Mouse (Mus musculus): ENCODE results near the gene Tgif1.

Tgif1 gene

DNA sequence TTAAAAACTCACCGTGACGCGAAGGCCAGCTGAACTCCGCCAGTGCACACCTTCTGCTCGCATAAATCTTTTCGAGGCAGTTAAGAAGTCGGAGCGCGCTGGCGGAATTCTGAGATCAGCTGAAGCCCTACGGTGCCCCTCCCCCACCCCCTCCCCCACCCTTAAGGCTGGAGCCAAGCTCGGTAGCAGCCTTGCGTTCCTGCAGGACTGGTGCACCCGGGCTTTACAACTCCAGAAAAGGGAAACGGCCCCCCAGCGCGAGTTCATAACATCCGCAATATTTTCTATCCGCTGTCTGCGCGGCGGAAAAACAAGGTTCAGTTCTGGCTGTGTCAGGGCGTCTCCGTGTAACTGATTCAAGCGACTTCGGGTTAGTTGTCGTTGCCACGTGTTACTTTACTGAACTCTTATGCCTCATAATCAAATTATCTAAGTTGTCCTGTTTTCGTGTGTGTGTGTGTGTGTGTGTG is at the start of gene Tgif1:
Gene Tgif1 (minus strand): TSS at position 111 of the 470 bp plus-strand sequence.
- peak; percentile 86 for DNase-seq (ENCODE audit: low read depth, low spot score)

DNA sequence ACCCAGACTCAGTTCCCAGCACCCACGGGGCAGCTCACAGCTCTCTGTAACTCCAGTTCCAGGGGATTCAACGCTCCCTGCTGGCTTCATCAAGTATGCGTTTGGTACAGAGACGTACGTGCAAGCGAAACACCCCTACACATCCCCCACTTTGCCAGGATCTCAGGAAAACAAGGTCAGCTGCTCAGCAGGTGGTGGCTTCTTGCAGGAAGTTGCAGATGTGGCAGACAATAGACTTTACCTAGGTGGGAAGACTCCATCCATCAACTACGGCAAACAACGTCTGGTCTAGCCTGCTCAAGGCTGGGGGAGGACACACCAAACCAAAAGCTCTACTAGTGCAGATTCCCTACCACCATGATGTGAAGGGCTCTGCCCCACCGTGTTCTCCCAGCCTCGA is 47.3 kb upstream of the Tgif1 start:
- DNase-seq (ENCODE audit: low read depth, low spot score) = peak; percentile 97

DNA sequence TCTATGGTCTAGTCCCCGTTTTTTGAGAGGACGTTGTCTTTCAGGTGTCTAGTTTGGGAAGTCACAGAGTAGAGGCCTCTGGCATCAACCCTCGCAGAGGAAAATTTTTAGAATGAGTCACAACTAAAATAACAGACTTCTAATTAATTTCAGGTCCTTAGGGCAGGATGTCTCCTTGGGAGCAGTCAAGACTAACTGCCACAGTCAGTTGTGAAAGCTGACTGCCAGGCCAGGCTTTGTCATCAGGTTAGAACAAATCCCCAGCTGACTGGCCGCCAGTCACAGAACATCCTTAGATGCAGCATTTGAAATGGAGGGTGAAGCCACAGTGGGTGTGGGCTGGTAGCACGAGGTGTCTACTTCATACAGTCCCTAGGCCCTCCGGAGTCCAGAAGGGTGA is 46.3 kb upstream of the Tgif1 start:
- DNase-seq (ENCODE audit: low read depth, low spot score) = no peak

DNA sequence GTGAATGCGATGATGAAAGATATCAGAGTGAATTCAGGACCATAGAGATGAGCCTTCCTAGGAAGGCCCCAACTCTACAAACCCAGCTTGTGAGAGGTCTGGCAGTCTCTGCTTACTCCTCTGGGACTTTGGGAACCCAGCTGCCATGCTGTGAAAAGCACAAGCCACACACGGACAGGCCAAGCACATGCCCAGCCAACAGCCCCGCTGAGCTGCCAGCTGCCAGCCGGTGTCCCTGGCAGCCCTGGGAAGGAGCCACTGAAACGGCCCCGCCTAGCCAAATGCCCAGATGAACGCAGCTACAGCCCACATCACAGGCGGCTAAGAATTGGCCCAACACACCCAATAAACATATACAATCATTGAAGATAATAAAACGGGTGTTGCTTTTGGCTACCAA is 41.5 kb upstream of the Tgif1 start:
- no peak for DNase-seq (ENCODE audit: low read depth, low spot score)

DNA sequence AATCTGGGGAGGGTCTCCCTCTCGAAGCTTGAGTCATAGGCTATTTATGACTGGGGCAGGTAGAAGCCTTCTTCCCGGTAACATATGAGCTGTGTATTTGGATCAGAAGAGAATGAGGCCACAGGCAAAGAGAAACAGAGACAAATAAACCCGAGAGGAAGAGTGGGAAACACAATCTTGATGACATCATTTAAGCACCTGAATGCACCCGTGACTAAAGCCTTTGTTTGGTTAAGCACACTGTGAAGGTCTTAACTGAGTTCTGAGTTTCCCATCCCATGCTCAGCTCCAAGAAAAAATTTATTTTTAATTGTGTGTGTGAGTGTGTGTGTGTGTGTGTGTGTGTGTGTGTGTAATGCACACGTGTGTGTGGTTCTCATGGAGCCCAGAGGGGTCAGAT is 39.8 kb upstream of the Tgif1 start:
- DNase-seq (ENCODE audit: low read depth, low spot score) = no peak

DNA sequence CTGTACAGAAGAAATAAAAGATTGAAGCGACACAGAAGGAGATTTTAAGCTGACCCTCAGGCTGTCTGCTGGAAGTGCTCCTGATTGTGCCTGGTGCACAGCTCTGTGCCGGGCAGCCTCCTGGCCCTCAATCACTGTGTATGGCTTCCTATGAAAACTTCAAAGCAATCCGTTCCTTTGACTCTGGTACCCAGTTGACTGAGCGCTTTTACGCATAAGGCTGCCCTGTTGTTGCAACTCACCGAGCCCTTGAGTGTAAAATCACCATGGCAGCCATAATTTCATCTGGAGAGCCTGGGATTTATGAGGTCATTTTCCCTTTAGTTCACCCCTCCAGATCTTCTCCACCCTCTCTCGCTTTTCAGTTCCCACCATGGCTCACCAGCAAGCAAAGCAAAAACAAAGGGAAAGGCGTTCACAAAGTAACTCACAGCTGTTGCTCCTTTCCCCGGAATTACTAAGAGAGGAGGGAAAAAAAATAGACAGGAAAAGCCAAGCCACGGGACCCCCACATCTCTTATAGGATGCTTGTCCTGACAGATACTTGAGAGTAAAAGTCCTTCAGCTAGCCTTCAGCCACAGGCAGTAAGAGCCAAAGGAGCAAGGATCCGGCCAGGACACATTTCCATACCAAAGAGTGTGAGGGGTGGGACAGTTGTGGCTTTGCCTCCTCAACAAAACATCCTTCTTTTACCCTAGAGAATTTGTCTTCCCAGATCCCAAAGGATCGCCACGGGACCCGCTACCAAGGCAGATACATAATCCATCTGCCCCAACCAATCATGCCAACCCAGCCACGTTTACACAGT is 39.1 kb upstream of the Tgif1 start:
- peak; percentile 79 for DNase-seq (ENCODE audit: low read depth, low spot score)

DNA sequence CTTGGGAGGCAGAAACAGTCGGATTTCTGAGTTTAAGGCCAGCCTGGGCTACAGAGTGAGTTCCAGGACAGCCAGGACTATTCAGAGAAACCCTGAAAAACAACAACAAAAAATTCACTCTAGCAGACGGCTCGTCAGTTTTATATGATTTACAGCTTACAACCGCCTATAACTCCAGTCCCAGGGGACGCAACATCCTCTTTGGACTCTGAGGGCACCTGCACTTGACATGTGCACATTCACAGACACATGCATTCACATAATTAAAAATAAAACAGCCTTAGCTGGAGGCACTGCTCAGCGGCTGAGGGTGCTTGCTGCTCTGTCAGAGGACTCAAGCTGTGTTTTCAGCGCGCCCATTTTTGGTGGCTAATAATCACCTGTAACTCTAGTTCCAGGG is 37.2 kb upstream of the Tgif1 start:
- no peak for DNase-seq (ENCODE audit: low read depth, low spot score)

DNA sequence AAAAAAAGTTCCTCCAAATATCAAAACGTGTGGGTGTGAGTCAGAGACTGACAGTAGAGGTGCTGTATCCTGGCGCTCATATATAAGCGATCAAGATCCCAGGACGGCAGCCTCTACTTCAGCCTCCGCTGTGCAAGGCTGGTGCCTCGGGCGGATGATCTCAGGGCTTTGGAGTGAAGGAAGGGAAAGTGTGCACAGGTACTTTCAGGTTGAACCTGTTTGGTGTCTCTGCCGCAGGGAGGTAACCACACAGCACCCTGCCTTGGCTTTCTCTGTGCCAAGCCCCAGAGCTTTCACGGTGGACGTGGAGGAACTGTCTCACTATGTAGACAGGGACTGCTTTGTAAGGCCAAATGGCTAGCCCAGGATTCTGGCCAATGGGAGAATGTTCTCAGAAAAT is 35.3 kb upstream of the Tgif1 start:
- DNase-seq (ENCODE audit: low read depth, low spot score) = no peak

DNA sequence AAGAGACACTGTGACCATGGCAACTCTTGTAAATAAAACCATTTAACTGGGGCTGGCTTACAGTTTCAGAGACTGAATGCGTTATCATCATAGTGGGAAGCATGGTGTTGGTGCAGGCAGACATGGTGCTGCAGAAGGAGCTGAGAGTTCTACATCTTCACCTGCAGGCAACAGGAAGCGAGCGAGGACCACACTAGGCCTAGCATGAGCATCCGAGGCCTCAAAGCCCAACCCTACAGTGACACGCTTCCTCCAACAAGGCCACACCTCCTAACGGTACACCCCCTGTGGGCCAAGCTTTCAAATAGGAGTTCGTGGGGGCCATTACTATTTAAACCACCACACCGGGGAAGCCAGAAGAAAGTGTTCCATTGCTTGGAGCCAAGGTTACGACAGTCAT is 34.5 kb upstream of the Tgif1 start:
- DNase-seq (ENCODE audit: low read depth, low spot score) = no peak

DNA sequence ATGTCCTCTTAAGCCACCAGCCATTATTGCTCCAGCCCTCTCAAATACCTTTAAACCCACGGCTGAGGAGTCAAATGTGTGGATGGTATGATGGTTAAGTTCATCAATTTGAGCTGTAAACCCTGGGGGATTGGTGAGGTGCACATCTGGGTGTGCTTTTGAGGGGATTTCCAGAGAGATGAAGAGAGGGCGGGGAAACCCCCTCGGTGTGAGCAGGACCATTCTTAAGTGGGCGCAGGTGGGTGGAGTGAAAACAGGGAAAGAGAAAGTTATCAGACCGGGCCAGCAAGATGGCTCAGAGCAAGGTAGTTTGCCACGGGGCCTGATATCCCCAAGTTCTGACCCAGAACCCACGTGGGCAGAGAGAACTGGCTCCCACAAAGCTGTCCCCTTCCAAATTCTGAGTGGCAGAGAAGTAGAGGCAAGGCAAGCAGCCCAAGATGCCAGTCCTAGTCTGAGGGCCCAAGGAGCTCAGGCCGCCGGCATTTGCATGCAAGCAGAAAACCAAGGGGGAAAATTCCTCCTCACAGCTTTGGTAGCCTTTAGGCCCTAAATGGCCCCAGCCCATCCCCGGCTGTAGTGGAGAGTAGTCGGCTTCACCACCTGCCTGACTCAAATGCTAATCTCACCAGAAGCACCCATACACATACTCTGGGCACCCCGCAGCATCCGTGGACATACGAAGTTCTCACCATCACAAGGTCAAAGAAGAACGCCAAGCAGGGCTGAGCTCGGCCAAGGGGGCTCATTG is 33.5 kb upstream of the Tgif1 start:
- DNase-seq (ENCODE audit: low read depth, low spot score) = no peak

DNA sequence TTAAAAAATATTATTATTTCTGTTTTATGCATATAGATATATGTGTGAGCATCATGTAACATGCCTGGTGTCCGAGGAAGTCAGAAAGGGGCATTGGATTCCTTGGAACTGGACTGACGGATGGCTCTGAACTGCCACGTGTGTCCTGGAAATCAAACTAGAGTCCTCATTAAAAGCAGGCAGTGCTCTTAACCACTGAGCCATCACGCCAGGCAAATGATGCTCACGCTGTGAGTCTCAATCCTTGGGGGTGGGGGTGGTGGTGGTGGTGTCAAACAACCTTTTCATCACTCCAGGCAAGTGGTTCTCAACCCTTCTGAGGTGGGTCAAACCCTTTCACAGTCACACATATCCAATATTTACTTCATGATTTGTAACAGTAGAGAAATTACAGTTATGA is 32.5 kb upstream of the Tgif1 start:
- DNase-seq (ENCODE audit: low read depth, low spot score) = no peak

DNA sequence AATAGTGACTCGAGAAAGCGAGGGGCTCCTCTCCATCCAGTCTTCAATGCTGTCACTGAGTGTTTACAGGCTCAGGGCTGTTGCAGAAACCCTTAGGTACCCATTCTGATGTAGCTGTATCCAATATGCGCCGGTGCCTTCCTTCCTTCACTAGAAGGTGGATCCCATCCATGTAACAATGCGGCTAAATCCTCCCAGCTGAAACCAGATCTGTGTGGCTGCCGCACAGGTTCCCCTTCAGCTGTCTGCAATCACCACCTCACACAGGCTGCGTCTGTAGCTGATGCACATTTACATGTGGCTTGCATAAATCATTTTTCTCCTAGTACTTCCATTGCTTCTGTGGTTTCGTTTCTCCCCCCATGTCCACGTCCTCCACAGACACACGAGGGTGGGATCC is 28.6 kb upstream of the Tgif1 start:
- peak; percentile 70 for DNase-seq (ENCODE audit: low read depth, low spot score)

DNA sequence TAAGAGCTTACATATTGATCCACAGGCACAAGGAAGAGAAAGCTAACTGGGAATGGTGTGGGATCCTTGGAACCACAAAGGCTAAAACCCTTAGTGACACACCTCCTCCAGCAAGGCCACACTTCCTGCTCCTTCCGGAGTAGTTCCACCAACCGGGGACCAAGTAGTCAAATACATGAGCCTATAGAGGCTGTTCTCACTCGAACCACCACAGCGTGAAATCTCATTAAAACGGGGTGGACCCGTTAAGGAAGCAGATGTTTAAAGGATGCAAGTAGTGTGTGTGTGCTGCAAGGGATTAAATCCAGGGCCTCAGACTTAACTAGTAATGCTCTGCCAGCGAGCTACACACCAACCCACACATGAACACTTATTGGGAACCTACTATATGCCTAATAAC is 27.8 kb upstream of the Tgif1 start:
- DNase-seq (ENCODE audit: low read depth, low spot score) = peak; percentile 49

DNA sequence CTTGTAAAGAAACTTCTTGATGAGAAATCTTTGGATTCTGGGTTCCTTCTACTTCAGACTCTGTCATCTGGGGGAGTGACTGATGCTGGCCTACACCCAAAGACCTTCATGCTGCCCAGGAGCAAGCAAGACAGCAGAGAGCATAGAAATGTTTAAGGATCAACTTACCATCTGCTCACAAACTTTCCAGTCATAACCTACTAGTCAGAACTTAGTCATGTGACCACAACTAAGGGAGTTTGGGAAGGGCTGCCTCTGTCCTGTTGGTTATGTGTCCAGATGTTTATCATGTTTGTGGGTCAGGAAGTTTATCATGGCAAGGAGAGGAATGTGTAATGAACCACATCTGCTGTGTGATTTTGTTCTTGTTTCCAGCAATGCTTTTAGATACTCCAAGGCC is 24.9 kb upstream of the Tgif1 start:
- DNase-seq (ENCODE audit: low read depth, low spot score) = no peak

DNA sequence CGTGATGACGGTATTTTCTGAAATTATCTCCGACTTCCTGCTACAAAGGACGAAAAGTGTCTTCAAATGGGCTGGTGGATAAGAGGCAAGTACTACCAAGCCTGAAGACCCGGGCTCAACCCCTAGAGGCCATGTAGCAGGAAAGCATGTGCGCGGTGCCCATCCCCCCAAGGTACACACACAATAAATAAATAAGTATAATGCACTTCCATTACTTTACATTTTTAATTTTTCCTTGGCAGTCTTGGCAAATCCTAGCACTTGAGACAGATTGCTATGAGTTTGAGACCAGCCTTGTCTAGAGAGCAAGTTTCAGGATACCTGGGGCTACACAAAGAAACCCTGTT is 20.4 kb upstream of the Tgif1 start:
- peak; percentile 82 for DNase-seq (ENCODE audit: low read depth, low spot score)

DNA sequence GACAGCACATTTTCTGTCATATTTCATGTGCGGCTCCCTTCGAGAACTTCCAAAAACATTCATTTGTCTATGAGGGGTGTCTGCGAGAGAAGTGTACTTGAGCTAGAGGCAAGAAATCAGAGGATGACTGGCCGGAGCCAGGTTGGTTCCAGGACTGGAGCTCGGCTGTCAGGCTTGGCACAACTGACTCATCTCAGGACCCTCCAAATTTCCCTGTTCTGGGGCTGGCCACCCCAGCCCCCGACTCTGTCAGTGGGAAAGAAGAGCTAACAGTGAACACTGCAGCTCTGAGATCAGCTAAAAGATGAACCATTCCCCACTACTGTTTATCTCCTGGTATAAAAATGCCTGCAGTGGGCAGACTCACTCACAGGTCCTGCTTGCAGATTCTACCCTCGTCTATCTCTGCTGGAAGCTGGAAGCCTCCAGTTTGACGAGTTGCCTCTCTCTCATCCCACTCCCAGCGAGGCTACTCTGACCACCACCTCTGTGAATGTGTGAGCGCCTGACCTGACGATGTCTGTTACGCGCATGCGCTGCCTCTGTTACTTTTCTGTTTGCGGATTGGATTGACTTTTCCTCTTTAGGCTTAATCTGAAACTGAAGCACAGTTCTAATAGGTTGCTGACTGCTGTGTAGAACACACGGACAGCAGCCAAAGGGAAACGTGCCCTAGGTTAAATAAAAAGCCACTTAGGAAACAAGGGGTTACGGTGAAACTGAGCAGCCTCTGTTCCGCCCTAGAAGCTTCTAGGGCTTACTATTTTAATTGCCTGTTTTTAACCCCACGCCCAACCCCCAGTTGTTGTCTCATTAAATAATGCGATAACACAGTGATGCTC is 19.8 kb upstream of the Tgif1 start:
- DNase-seq (ENCODE audit: low read depth, low spot score) = peak; percentile 90

DNA sequence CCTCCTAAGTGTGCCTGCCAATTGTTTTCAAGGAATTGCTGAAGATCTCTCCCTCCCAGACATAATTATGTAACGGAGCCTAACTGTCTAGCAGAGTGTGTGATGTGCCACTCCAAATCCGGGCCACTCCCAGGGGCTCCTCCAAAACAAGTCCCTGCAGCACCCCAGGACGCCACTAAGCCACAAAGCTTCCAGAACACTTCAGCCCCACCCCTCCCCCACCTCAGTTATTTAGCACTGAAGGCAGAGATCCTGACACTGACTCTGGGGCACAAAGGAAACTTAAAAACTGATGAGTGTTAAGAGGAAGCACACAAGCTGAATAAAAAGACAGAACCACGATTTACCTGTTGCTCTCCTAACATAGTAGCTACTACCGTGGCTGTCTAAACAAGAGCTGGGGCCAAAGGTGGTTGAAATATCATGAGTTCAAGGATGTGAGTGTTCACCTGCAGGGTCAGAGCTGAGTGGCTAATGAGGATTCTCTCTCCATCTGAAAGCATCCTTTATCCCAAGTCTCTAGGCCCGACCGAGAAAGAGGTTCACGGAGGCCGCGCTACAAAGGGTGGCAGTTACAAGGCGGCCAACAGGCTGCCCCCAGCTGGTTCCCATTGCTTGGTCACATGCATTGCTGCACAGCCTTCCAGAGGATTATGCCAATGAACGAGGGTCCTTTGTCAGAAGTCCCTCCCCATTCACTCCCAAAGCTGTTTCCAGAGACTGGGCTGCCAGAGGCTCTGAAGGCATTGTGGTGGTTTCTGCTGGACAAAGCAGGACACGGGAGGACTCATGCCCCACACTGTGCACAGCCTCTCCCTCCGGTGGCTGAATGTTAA is 19.0 kb upstream of the Tgif1 start:
- peak; percentile 91 for DNase-seq (ENCODE audit: low read depth, low spot score)

DNA sequence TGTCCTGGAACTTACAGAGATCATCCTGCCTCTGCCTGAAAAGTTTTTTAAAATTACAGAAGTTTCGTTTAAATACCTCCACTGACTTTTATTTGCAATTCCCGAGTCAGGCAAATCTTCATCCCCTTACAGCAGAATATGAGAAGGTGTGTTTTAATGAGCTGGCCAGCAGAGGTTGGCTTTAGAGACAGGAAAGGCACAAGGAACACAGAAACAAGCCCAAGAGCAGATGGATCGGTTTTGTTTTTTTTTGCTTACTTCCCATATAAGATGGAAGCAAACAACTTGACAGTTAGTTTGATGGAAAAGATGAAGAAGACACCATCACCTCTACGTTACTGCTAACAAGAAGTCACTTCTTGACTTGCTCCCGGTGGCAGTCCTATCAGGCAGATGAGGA is 18.3 kb upstream of the Tgif1 start:
- DNase-seq (ENCODE audit: low read depth, low spot score) = no peak

DNA sequence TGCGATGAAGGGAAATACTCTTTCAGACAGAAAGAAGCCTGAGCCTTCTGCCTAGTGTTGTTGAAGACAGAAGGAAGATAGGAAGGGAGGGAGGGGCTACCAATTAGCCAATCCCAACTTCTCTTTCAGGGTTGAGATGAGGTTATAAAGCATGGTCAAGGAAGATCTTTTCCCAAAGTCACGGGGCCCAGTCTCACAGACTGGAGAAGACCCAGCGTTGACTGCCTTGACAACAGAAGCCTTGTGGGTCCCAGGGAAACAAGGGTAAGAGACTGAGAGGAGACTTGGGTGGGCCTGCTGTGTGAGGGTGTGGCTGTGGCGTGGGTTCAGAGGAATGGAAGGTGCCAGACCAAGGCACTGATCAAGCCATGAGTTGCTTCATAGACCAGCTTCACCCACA is 17.2 kb upstream of the Tgif1 start:
- peak; percentile 84 for DNase-seq (ENCODE audit: low read depth, low spot score)

DNA sequence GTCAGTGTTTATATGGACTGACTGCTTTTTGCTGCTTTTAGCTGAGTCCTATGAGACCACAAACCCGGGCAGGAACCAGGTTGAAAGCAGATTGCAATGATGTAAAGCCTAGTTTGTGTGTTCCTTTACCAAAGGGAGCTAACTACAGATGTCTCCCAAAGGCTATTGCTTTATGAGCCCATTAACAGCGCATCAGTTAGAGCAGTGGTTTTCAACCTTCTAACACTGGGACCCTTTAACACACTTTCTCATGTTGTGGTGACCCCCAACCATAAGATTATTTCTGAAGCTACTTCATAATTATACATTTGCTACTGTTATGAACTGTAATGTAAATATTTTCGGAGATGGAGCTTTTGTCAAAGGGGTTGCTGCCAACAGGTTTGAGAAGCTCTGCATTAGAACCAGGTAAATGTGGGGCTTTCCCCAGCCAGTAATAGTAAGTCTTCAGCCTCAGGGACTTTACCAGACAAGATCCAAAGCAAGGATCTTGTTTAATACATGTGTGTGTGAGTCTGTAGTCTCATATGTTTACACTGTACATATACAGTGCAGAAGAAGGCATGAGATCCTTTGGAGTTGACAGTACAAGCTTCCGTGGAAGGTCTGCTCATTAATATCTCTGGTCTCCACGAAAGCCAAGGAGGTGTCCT is 15.4 kb upstream of the Tgif1 start:
- DNase-seq (ENCODE audit: low read depth, low spot score) = no peak
